Mouse (Mus musculus): Measurements from ENCODE around the gene Actn4.

Actn4 gene

DNA sequence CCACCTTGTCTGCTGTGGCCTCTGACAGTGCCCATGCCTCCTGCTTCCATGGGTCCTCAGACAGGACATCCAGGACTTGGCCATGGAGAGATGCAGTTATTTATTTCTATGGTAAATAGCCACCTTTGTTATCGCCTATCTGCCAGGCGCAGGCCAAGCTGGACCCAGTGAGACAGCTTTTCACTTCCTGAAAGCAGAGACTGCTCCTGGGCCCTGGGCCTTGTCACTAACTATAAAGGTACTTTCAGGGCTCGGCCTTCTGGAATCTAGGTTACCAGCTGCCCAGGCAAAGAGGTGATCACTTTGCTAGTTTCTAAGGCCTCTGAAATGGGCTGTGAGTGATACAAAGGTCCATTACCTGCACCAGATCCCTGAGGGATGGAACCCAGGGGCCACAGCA, 37.3 kb downstream of the Actn4 start:
- no peak for DNase-seq (ENCODE audit: low read depth, low spot score)

GRCm38 (mm10) chr7:28923865-28924291, 38.3 kb downstream of the Actn4 start:
- DNase-seq (ENCODE audit: low read depth, low spot score), result no peak

- no peak for DNase-seq (ENCODE audit: low read depth, low spot score)
Observed at GRCm38 (mm10) chr7:28922606-28923005, 39.5 kb downstream of the Actn4 start.

GRCm38 (mm10) chr7:28921722-28922465, 40.2 kb downstream of the Actn4 start:
- DNase-seq (ENCODE audit: low read depth, low spot score), result no peak

DNA sequence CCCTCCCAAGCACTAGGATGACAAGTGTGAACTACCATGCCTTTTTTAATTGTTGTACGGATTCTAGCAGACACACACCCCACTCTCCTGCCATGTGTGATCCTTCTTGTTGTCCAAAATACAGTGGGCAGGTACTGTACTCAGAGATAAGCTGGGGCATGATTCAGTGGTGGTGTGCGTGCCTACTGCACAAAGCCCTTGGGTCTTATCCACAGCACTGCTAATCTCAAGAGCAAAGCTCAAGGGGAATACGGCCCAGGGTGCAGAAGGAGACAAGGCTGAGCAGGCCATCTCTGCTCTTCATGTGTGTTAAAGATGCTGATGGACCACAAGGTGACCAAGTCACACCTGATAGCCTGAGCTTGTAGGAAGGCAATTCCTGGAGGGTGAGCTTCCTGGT, 41.0 kb downstream of the Actn4 start:
- DNase-seq (ENCODE audit: low read depth, low spot score), result no peak

GRCm38 (mm10) chr7:28919815-28920214, 42.3 kb downstream of the Actn4 start:
- no peak for DNase-seq (ENCODE audit: low read depth, low spot score)

GRCm38 (mm10) chr7:28918540-28918939, 43.6 kb downstream of the Actn4 start:
- no peak for DNase-seq (ENCODE audit: low read depth, low spot score)

GRCm38 (mm10) chr7:28917503-28918426, 44.4 kb downstream of the Actn4 start:
- DNase-seq (ENCODE audit: low read depth, low spot score), result no peak

DNA sequence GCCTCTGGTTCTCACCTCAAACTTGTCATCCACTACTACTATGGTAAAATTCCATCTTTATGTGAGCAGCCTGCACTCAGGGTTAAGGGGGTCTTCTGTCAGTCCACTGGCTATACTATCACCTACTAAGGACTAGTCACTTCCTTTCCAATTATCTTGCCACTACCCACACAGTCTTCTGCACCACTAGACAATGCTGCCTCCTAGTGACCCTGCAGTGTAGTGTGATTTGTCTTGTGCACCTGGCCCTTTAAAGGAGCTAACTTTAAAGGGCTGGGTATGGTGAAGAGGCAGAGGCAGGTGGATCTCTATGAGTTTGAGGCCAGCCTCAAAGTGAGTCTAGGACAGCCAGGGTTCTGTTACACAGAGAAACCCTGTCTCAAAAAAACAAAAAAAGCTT, 45.6 kb downstream of the Actn4 start:
- DNase-seq (ENCODE audit: low read depth, low spot score), result no peak

- DNase-seq (ENCODE audit: low read depth, low spot score), result no peak
Observed at GRCm38 (mm10) chr7:28913171-28913570, 49.0 kb downstream of the Actn4 start.

DNA sequence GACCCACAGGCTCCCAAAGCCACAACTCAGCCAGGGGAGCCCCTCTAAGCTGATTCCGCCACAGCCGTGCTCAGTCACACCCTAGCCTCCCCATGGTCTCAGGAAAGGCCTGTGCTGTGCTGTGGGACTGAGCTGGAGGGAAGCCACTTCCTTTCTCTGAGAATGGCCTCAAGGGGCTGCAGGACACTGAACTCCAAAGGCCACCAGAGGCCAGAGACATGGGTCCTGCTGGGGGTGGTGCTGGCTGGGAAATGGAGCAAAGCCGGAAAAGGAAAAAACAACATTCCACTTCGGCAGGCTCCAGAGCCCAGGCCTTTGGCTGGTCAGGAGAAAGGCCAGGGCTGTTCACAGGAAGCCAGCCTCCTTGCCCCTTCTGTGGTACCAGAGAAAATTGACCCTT, 50.5 kb downstream of the Actn4 start:
- no peak for DNase-seq (ENCODE audit: low read depth, low spot score)

DNA sequence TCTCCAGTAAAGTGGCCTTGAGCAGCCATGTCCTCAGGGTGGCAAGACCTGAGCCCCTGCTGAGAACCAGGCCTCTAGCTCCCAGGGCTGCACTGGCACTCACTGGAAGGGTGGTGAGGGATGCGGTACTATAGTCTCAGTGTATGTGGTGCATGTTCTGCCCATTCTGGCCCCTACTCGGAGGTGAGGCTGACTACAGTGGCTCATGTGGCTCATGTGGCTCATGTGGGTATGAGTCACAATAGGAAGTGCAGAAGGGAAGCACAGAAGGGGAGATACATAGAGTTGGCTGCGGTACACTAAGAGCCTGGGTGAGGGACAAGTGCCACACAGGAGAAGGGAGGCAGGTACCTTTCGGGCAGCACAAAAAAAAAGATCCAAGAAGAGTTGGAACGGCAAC, 54.9 kb downstream of the Actn4 start:
- DNase-seq (ENCODE audit: low read depth, low spot score), result no peak

- no peak for DNase-seq (ENCODE audit: low read depth, low spot score)
Observed at GRCm38 (mm10) chr7:28903778-28904177, 58.4 kb downstream of the Actn4 start.

GRCm38 (mm10) chr7:28902809-28903208, 59.3 kb downstream of the Actn4 start:
- DNase-seq (ENCODE audit: low read depth, low spot score), result no peak

DNA sequence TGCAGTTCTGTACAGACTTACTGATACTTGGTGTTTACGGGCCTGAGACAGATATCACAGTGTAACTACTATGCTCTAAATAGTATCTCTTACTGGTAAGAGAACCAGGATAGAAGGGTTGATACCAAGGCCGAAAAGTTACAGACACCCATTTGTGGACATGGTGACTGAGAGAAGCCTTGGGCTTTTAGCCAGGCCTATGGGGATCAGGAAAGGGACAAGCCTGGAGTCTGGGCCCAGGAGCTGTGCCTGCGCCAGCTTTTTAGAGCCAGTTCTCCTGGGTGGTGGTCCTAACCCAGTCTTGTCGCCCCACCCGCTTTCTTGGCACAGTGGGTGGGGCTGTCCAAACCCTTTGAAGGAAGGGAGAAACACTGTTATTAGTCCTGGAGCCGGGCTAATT, 60.0 kb downstream of the Actn4 start:
- no peak for DNase-seq (ENCODE audit: low read depth, low spot score)

DNA sequence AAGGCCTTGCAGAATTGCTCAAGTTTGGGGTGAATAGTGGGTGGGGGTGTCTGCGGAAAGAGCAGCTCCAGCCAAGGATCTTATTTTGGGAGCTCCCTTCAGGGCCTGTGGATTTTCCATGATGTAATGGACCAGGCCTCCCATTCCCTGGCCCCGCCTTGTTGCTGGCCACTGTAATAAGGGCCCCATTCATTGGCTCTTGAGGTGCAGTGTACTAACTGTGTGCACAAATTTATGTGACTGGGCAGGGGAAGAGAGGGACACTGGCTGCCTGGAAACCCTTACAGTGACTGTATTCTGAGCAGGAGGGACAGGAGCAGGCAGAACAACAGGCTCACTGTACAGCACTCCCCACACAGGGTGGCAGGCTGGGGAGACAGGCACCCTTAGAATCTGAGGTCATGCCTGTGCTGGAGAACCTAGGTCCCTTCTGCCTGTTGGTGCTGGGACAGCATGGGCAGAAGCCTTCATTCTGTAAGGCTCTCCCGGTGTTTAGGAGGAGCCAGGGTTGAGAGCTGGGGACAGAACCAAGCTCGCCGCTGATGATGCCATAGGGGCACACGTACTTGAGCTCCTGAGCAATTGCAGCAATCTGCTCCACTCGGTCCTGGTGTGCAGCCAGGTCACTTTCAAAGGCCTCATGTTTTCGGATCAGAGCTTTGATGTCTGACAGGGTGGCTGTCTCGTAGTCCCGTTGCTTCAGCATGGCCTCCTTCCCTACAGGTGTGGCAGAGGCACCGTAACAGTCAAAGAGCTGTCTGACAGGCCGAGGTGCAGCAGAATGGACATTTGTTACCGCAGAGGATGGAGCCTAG, 60.6 kb downstream of the Actn4 start:
- DNase-seq (ENCODE audit: low read depth, low spot score), result no peak

DNA sequence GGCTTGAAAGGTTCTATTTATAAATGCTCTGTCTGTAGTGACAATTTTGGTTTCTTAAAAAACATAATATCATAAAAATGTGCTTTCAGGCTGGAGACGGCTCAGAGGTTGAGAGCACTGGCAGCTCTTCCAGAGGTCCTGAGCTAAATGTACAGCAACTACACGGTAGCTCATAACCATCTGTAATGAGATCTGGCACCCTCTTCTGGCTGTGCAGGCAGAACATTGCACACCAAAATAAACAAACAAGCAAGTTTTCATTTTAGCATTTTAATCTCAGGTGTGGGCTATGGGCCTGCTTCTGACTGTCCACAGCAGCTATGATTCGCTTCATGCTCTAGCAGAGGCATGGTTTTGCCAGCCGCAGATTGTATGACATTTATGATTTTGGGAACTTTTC, 62.2 kb downstream of the Actn4 start:
- DNase-seq (ENCODE audit: low read depth, low spot score), result no peak

- DNase-seq (ENCODE audit: low read depth, low spot score), result no peak
Observed at GRCm38 (mm10) chr7:28897661-28898060, 64.5 kb downstream of the Actn4 start.

GRCm38 (mm10) chr7:28894942-28895341, 67.2 kb downstream of the Actn4 start:
- DNase-seq (ENCODE audit: low read depth, low spot score), result no peak

- peak; percentile 37 for DNase-seq (ENCODE audit: low read depth, low spot score)
Observed at GRCm38 (mm10) chr7:28893643-28894265, 68.4 kb downstream of the Actn4 start.

GRCm38 (mm10) chr7:28892601-28893000, 69.5 kb downstream of the Actn4 start:
- DNase-seq (ENCODE audit: low read depth, low spot score), result no peak

Measured in ES-CJ7 (cell line).